Mouse (Mus musculus) midbrain, embryonic 13.5 days (tissue): Measurements from ENCODE around the gene Pla2r1. TPM values are rescaled to one million over a fixed set of nuclear protein-coding genes. Genes with fewer than 3 reads are reported as not detected.

ENCODE experiments used
- ATAC-seq: fragments of 200-750 bp; cut with Nextera tagmentation; 2 replicates; pipeline ENCODE4 v1.8.0; 2017; ENCODE audit warnings: mild to moderate bottlenecking, moderate TSS enrichment, moderate library complexity
- H3K27ac ChIP-seq: fragments of 300-500 bp; sonication (generic); 2 replicates; pipeline ENCODE4 v1.5.1; 2015; ENCODE audit warnings: inconsistent platforms, mild to moderate bottlenecking, moderate library complexity
- H3K27me3 ChIP-seq: fragments of 300-500 bp; sonication (generic); 2 replicates; pipeline ENCODE4 v1.6.1; 2015; ENCODE audit warnings: mild to moderate bottlenecking, inconsistent platforms
- H3K36me3 ChIP-seq: fragments of 300-500 bp; sonication (generic); 2 replicates; pipeline ENCODE4 v1.6.1; 2015; ENCODE audit warnings: mild to moderate bottlenecking, inconsistent platforms
- H3K4me1 ChIP-seq: fragments of 300-500 bp; sonication (generic); replicated peaks from 2 replicates; pipeline ENCODE4 v1.6.1; 2015; ENCODE audit warnings: inconsistent platforms
- H3K4me2 ChIP-seq: fragments of 300-500 bp; sonication (generic); replicated peaks from 2 replicates; pipeline ENCODE4 v1.6.1; 2015; ENCODE audit warnings: moderate library complexity, mild to moderate bottlenecking, inconsistent platforms
- H3K4me3 ChIP-seq: fragments of 300-500 bp; sonication (generic); replicated peaks from 2 replicates; pipeline ENCODE4 v1.5.1; 2015; ENCODE audit warnings: mild to moderate bottlenecking, inconsistent platforms
- H3K9ac ChIP-seq: fragments of 300-500 bp; sonication (generic); replicated peaks from 2 replicates; pipeline ENCODE4 v1.6.1; 2015; ENCODE audit warnings: mild to moderate bottlenecking, inconsistent platforms
- H3K9me3 ChIP-seq: fragments of 300-500 bp; sonication (generic); 2 replicates; pipeline ENCODE4 v1.6.1; 2016; ENCODE audit warnings: mild to moderate bottlenecking, inconsistent platforms
- WGBS: fragments of 180-500 bp; shearing (Covaris S2); methylation state at CpG from one replicate; pipeline ENCODE4 v1.1.7; 2015; 5-methylcytosine and 5-hydroxymethylcytosine counted together
- polyA plus RNA-seq: library from polyadenylated mRNA; unstranded; fragments of >200 nt; fragmentation: Nextera tagmentation; extraction: Ambion mirVana; gene quantifications from 2 replicates; pipeline ENCODE4 v1.2.1, GENCODE M21; 2015

Gene Pla2r1
- polyA plus RNA-seq, 1 experiment from 2014 or later, result 0.42 TPM

DNA sequence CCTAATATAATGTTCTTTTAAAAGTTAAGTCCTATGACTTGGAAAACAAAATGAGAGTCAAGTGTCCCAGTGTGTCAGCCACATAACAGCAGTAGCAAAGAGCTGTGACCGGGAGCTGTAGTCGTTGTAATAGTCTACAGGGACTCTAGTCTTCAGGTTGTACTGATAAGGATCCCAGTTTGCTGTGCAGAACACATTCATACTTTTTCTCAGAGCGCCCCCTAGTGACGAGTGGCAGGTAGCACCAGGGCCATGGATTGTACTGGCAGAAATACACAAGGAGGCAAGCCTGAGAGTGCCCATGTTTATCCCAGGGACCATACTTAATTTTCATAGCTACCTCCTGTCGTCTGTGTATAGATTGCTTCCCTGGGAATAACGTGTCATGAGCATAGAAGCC is 135.0 kb downstream of the Pla2r1 start:
- WGBS, result 11% methylated on average over 6 of the region's 6 CpGs
- H3K27ac ChIP-seq, result no peak overlapping the region

DNA sequence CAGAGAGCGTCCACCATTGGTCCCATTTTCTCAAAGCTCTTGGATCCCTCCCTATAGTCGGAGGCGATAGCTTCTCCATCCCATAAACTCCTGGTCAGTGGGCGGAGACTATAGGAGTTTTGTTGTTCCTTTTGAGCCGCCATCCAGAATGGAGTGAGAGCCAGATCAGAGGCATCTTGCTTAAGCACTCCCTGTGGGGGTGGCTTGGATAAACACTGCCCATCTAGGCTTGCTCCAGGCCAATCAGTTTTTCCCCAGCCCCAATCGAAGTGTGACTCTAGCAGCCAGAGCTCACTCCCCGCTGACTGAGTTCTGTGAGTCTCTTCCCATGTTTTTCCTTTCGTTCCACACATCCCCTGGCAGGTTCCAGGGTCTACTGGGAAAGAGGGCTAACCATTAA is 138.8 kb downstream of the Pla2r1 start:
- ATAC-seq, result no peak
- no peaks in the 10 kb centered on the region for H3K9me3 ChIP-seq
- H3K27ac ChIP-seq, result no peak overlapping the region
- H3K4me2 ChIP-seq, result no peak overlapping the region
- H3K9ac ChIP-seq, result no peak overlapping the region
- H3K27me3 ChIP-seq, result no peaks in the 10 kb centered on the region
- 61% methylated on average over 8 of the region's 8 CpGs for WGBS
- no peaks in the 10 kb centered on the region for H3K36me3 ChIP-seq
- no peak overlapping the region for H3K4me3 ChIP-seq
- H3K4me1 ChIP-seq, result no peaks in the 10 kb centered on the region

More for the DNA sequence above, 135.0 kb downstream of the Pla2r1 start:
- Histone ChIP-seq H3K4me1 (no peaks in the 10 kb centered on the region), H3K9ac (no peak overlapping the region), H3K27me3 (no peaks in the 10 kb centered on the region), H3K9me3 (no peaks in the 10 kb centered on the region), H3K4me3 (no peak overlapping the region), H3K4me2 (no peak overlapping the region), H3K36me3 (no peaks in the 10 kb centered on the region)
- peak; percentile 63; the same call in 1 of the 2 replicates for ATAC-seq

DNA sequence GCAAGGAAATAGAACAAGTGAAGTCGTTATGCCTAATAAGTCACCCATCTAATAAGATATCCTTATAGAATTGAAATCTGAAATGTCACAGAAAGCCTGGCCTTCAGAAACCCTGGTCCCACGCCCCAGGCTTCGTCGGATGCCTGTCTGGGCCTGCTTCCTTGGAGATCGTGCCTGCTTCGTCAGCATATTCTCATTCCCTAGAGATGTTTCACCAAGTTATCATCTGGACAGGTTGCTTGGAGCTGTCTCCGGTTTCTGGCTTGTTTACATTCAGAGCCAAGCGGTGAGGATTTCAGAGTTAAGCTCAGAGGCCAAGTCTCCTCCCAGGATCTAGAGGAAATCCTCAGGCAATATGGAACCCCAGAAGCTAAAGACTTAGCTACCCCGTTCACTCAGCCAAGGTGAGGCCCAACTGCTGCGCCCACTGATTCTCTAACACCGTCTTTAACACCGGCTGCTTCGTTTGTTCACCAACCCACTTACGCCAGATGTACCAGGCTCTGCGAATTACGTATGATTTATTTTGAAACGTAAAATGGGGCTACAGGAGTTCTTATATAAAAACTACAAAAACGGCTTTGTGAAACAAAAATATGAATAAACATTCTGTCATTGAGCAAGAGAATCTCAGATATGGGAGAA is 140.0 kb downstream of the Pla2r1 start:
- H3K9ac ChIP-seq, result no peak overlapping the region
- H3K4me2 ChIP-seq, result no peak overlapping the region
- H3K27ac ChIP-seq, result no peak overlapping the region
- H3K4me3 ChIP-seq, result no peak overlapping the region
- no peaks in the 10 kb centered on the region for H3K9me3 ChIP-seq
- 87% methylated on average over 18 of the region's 18 CpGs for WGBS
- no peaks in the 10 kb centered on the region for H3K27me3 ChIP-seq
- H3K36me3 ChIP-seq, result no peaks in the 10 kb centered on the region
- no peak for ATAC-seq
- H3K4me1 ChIP-seq, result no peaks in the 10 kb centered on the region

DNA sequence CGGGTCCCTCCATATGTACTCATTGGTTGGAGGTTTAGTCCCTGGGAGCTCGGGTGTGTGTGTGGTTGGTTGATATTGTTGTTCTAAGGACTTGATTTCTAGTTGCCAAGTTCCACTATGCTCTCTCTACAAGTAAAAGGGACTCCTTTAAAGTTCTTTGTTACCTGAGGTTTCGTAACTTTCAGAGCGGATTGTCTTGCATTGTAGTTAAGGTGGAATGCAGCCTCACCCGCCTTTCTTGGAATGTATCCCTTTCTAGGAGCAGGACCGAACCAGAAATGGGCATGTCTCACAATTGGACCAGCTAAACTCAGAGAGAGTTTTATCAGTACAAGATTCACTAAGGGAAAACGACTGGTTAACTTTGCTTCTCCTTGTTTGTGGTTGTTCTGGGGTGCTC is 141.9 kb downstream of the Pla2r1 start:
- 91% methylated on average over 7 of the region's 7 CpGs for WGBS
- H3K4me3 ChIP-seq, result no peak overlapping the region
- no peak for ATAC-seq
- no peak overlapping the region for H3K9ac ChIP-seq
- no peak overlapping the region for H3K4me2 ChIP-seq
- no peaks in the 10 kb centered on the region for H3K36me3 ChIP-seq
- no peaks in the 10 kb centered on the region for H3K4me1 ChIP-seq
- H3K27me3 ChIP-seq, result no peaks in the 10 kb centered on the region
- H3K27ac ChIP-seq, result no peak overlapping the region
- no peaks in the 10 kb centered on the region for H3K9me3 ChIP-seq

DNA sequence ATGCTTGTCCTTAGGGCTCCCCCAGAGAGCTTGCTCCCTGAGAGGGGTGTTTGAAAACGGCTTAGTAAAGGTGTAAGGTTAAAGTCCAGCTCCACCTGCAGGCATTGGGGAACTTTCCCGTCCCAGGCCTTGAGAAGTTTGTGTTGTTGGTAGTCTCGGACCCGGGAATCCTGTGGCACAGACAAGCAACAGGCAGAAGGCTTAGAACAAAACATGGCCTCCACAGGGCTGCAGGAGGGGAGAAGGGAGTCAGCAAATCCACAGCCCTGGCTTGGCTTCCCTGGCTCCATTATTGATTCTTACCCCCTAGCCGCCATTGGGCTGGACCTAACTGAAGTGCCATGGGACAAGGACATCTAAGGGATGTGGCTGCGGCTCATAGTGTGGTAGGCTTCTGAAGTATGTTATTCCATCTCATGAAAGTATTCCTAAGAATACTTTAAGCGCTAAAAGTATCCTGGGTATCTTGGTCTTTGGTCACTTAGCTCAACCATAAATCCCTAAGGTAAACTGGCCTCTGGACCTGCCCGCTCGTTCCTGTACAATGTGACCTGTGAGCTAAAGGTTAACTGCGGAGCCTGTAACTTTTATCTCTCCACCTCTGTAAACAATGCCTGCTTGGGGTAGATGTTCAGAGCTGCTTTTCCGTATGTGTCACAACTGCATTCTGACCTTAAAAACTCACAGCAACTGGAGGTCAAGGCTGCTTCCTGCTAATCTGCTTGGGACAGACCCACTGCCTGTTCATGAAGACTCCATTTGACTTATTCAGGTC is 142.9 kb downstream of the Pla2r1 start:
- no peak overlapping the region for H3K4me3 ChIP-seq
- WGBS, result 85% methylated on average over 11 of the region's 11 CpGs

DNA sequence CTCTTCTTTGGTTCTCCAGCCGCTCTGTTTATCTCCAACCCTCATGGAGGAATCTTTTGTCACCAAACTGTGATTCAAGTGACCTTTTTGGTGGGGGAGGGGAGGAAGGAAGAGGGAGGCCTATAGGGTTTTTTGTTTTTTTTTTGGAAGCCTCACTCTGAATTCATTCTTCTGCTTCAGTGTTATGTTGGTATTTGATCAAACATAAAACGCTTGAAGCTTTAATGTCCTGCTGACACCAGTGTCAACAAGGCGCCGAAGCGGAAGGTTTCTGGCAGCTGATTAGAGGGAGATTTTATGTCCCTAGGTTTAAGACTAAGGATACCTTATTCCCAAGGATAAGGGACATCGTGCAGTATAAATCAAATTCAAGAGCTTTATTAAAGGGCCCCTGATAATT is 143.9 kb downstream of the Pla2r1 start:
- 52% methylated on average over 6 of the region's 6 CpGs for WGBS
- Histone ChIP-seq H3K4me1 (no peaks in the 10 kb centered on the region), H3K4me3 (no peak overlapping the region), H3K4me2 (no peak overlapping the region), H3K9me3 (no peaks in the 10 kb centered on the region), H3K27ac (no peak overlapping the region; the same call in 1 of the 2 replicates), H3K9ac (no peak overlapping the region), H3K27me3 (no peaks in the 10 kb centered on the region), H3K36me3 (no peaks in the 10 kb centered on the region)
- no peak for ATAC-seq

More for the DNA sequence above, 142.9 kb downstream of the Pla2r1 start:
- H3K9ac ChIP-seq, result no peak overlapping the region
- no peaks in the 10 kb centered on the region for H3K9me3 ChIP-seq
- no peak overlapping the region for H3K4me2 ChIP-seq
- H3K36me3 ChIP-seq, result no peaks in the 10 kb centered on the region
- H3K27me3 ChIP-seq, result no peaks in the 10 kb centered on the region
- ATAC-seq, result no peak
- no peak overlapping the region for H3K27ac ChIP-seq
- H3K4me1 ChIP-seq, result no peaks in the 10 kb centered on the region

DNA sequence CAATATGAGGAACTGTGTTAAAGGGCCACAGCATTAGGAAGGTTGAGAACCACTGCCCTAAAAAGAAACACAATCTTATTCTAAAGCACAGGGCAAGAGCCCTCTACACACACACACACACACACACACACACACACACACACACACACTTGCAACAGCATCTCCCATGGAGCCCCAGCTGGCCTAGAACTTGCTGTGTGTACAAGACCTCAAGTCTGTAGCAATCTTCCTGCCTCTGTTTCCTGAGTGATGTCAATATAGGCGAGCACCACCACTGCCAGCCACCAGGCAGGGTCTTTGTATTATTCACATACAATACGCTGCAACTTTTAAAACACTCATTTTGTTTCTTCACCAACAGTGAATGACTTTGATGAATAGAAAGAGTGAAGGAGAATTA is 145.7 kb downstream of the Pla2r1 start:
- Histone ChIP-seq H3K9ac (no peak overlapping the region), H3K9me3 (no peaks in the 10 kb centered on the region), H3K4me2 (no peak overlapping the region), H3K4me1 (no peaks in the 10 kb centered on the region), H3K27ac (no peak overlapping the region), H3K27me3 (no peaks in the 10 kb centered on the region), H3K4me3 (no peak overlapping the region), H3K36me3 (no peaks in the 10 kb centered on the region)
- 87% methylated on average over 2 of the region's 2 CpGs for WGBS
- ATAC-seq, result no peak

DNA sequence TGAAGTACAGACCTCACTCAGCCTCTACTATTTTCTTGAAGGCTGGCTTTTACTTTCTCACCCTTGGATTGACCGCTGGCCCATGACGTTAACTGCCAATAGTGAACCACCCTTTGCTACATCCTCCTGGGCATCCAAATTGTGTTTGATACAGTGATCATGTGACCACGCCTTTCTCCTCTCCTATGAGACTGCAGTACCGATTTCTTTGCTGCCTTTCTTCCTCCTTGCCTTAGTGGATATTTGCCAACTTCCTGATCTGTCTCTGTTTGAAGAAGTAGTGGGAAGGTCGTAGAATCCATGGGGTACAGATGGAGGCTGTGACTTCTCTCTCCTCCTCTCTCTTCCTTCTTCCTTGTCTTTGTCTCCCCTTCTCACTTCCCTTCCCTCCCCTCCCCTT is 147.7 kb downstream of the Pla2r1 start:
- no peaks in the 10 kb centered on the region for H3K4me1 ChIP-seq
- H3K36me3 ChIP-seq, result no peaks in the 10 kb centered on the region
- WGBS, result 92% methylated on average over 5 of the region's 5 CpGs
- no peaks in the 10 kb centered on the region for H3K27me3 ChIP-seq
- no peak overlapping the region for H3K9ac ChIP-seq
- H3K4me3 ChIP-seq, result no peak overlapping the region
- no peak overlapping the region for H3K27ac ChIP-seq
- no peaks in the 10 kb centered on the region for H3K9me3 ChIP-seq
- no peak overlapping the region for H3K4me2 ChIP-seq
- ATAC-seq, result no peak

DNA sequence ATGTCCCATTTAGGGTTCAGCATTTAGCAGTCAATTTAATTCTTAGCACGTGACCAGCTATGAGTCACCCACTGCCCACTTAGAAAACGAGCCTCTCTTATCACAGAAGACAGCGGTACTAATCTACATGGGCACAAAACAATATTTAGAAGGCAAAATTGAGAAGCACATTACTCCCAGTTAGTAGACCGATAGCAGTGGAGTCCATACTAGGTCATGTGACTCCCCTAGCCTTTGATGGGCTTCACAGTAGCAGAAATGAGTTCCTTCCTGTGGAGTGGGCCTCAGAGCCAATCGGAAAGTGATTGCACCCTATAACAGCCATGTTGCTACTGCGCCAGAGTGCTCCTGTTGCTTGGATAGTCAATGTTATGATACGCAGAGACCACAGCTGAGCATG is 148.3 kb downstream of the Pla2r1 start:
- Histone ChIP-seq H3K27ac (no peak overlapping the region), H3K4me3 (no peak overlapping the region), H3K4me1 (no peaks in the 10 kb centered on the region), H3K4me2 (no peak overlapping the region), H3K9ac (no peak overlapping the region), H3K36me3 (no peaks in the 10 kb centered on the region), H3K9me3 (no peaks in the 10 kb centered on the region), H3K27me3 (no peaks in the 10 kb centered on the region)
- no peak for ATAC-seq
- 94% methylated on average over 7 of the region's 7 CpGs for WGBS

DNA sequence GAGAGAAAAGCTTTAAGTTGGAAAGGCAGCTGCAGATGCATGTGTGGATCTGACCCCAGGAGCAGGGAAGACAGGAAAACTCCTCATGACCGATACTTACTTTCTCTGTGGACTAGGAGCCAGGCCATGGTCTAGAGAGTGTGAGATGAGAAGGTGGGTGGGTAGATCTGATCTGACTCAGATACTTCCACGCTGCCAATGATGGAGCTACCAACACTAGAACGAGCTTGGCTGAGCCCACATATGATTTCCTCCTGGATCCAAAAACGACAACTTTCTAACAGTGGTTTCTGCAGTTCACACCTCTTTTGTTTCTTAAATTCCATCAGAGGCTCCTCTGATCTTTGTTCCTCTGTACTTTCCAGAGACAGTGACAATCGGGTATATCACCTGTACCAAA is 151.4 kb downstream of the Pla2r1 start:
- no peak overlapping the region for H3K4me3 ChIP-seq
- ATAC-seq, result no peak
- no peak overlapping the region for H3K4me2 ChIP-seq
- H3K36me3 ChIP-seq, result no peaks in the 10 kb centered on the region
- no peaks in the 10 kb centered on the region for H3K4me1 ChIP-seq
- no peaks in the 10 kb centered on the region for H3K27me3 ChIP-seq
- H3K9me3 ChIP-seq, result no peaks in the 10 kb centered on the region
- H3K9ac ChIP-seq, result no peak overlapping the region
- no peak overlapping the region for H3K27ac ChIP-seq
- WGBS, result 83% methylated on average over 5 of the region's 5 CpGs

DNA sequence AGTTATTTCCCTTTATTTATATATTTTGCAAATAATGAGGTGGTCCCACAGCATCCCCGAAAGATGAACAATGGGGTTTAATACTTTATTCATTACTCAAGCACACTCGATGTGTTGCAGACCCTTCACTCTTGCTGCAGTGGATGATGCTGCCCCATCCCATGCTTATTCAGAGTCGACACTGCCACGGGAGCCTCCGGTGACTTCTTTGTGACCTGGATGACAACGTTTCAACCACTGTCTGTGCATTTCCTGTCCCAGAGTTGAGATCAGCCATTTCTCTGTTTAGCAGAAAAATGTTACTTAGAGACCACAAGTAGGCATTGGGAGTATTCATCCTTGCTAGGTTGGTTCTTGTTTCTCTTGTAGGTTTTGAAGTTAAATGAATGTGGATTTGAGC is 159.3 kb downstream of the Pla2r1 start:
- Histone ChIP-seq H3K4me3 (no peak overlapping the region), H3K27me3 (no peaks in the 10 kb centered on the region), H3K36me3 (no peaks in the 10 kb centered on the region), H3K9me3 (no peaks in the 10 kb centered on the region), H3K4me2 (no peak overlapping the region), H3K9ac (no peak overlapping the region), H3K27ac (no peak overlapping the region), H3K4me1 (no peaks in the 10 kb centered on the region)
- WGBS, result 78% methylated on average over 6 of the region's 6 CpGs
- no peak for ATAC-seq

DNA sequence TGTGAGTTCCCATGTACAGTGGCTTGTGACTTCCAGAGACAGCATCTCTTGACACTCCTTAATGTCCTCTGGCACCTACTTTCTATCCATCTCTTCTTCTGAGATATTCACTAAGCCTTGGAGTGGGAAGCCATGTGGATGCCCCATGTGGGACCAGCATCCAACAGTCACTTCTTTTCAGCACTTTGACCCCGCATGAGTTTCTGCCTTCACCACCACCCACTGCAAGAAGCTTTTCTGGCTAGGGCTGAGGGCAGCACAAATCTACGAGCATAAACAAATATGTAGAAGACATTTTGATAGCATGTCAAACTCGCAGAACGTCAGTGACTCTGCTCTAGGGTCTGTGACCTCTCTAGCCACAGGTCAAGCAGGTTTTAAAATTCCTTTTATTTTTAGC is 160.8 kb downstream of the Pla2r1 start:
- Histone ChIP-seq H3K27me3 (no peaks in the 10 kb centered on the region), H3K4me3 (no peak overlapping the region), H3K4me1 (no peaks in the 10 kb centered on the region), H3K9ac (no peak overlapping the region), H3K9me3 (no peaks in the 10 kb centered on the region), H3K36me3 (no peaks in the 10 kb centered on the region), H3K4me2 (no peak overlapping the region), H3K27ac (no peak overlapping the region)
- ATAC-seq, result no peak
- WGBS, result 89% methylated on average over 4 of the region's 4 CpGs
